Mouse (Mus musculus) small intestine, adult 2 months (tissue): ENCODE data around the gene Ascc3.

Source experiments
- CTCF ChIP-seq: fragments of 200-500 bp; IDR thresholded peaks from 2 replicates; pipeline ENCODE4 v1.5.1; 2012; ENCODE audit warnings: low read depth, mild to moderate bottlenecking, control low read depth, inconsistent platforms, low read length, moderate library complexity, mixed read lengths; ENCODE audit not compliant: insufficient replicate concordance, insufficient read length; ENCODE audit errors: extremely low read depth
- POLR2A ChIP-seq: fragments of 200-500 bp; IDR thresholded peaks from 2 replicates; pipeline ENCODE4 v1.6.1; 2012; ENCODE audit warnings: low read depth, mild to moderate bottlenecking, control low read depth, inconsistent platforms, low read length, moderate library complexity

DNA sequence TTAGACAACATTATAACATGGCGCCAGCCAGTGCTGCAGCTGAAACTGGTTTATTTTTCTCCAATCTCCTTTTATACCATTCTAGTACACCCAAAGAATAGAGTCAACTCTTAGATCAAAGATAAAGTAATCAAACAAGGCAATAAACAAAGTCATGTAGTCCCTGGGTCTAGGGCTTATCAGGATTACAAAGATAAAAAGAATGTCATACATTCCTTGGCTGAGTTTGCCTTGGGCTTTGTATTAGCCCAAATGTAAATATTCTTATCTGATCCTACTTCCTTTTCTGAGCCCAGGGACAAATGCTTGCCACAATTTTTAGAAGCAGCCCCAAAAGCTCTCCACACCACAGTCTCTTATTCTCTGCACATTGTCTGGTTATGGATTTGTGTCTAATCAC is 7.7 kb upstream of the Ascc3 start:
- no peak for TF ChIP-seq CTCF
- no peak for TF ChIP-seq POLR2A
